Mouse (Mus musculus) heart, postnatal 14 days (tissue): Measurements from ENCODE around the gene Ccl8. TPM values are rescaled to one million over a fixed set of nuclear protein-coding genes. Genes with fewer than 3 reads are reported as not detected.

ENCODE experiments used
- DNase-seq, 2 experiments: peaks; one replicate each; pipeline ENCODE4 v3.0.0; 2021 to 2022
- intact Hi-C: fragments of 180-260 bp; cut with DNase I; formaldehyde crosslinking; loops from one replicate; pipeline ENCODE4 v1.15.1; 2025
- long read RNA-seq, 2 experiments: library from polyadenylated mRNA; stranded (forward); transcript quantifications; one replicate each; pipeline ENCODE4 v2.0.0; 2021
- total RNA-seq, 2 experiments: library from RNA; stranded (reverse); gene quantifications; 2 replicates each; pipeline ENCODE4 v1.2.3; 2021

The Ccl8 gene
- total RNA-seq = not detected
- long read RNA-seq, experiment 1 = 0 reads
- long read RNA-seq, experiment 2, partial matches to known transcripts = 1 of 1 reads
- long read RNA-seq, experiment 2, other reads (novel, unspliced or antisense) = 0 of 1 reads

- intact Hi-C loops = no loop called here
- DNase-seq = no peak
Observed at GRCm38 (mm10) chr11:82114885-82115284, at the start of gene Ccl8. Gene Ccl8 (plus strand): TSS chr11:82115185.

GRCm38 (mm10) chr11:82066953-82067571, 47.9 kb upstream of the Ccl8 start:
- DNase-seq = no peak

GRCm38 (mm10) chr11:82071076-82071475, 43.9 kb upstream of the Ccl8 start:
- intact Hi-C loops = no loop called here
- no peak for DNase-seq

More at GRCm38 (mm10) chr11:82066953-82067571, 47.9 kb upstream of the Ccl8 start:
- intact Hi-C loops = no loop called here

- no peak for DNase-seq
- intact Hi-C loops = no loop called here
Observed at GRCm38 (mm10) chr11:82072374-82072773, 42.6 kb upstream of the Ccl8 start.

- intact Hi-C loops = no loop called here
- no peak for DNase-seq
Observed at GRCm38 (mm10) chr11:82072984-82073383, 42.0 kb upstream of the Ccl8 start.

GRCm38 (mm10) chr11:82073686-82074085, 41.3 kb upstream of the Ccl8 start:
- intact Hi-C loops = no loop called here
- DNase-seq = no peak

GRCm38 (mm10) chr11:82077031-82077430, 38.0 kb upstream of the Ccl8 start:
- DNase-seq = no peak
- intact Hi-C loops = no loop called here

GRCm38 (mm10) chr11:82078136-82078730, 36.8 kb upstream of the Ccl8 start:
- no peak for DNase-seq
- intact Hi-C loops = no loop called here

- intact Hi-C loops = no loop called here
- DNase-seq = no peak
Observed at GRCm38 (mm10) chr11:82080865-82081264, 34.1 kb upstream of the Ccl8 start.

GRCm38 (mm10) chr11:82084360-82084759, 30.6 kb upstream of the Ccl8 start:
- intact Hi-C loops = no loop called here
- no peak for DNase-seq

GRCm38 (mm10) chr11:82099511-82100323, 15.3 kb upstream of the Ccl8 start:
- no peak for DNase-seq
- intact Hi-C loops = no loop called here

GRCm38 (mm10) chr11:82101087-82101486, 13.9 kb upstream of the Ccl8 start:
- DNase-seq = no peak
- intact Hi-C loops = no loop called here

GRCm38 (mm10) chr11:82101529-82101928, 13.5 kb upstream of the Ccl8 start, which contains the start of gene Ccl12:
Gene Ccl12 (plus strand): TSS chr11:82101845.
- DNase-seq = no peak
- intact Hi-C loops = no loop called here

- DNase-seq = no peak
- intact Hi-C loops = no loop called here
Observed at GRCm38 (mm10) chr11:82109611-82110010, 5.4 kb upstream of the Ccl8 start.

GRCm38 (mm10) chr11:82110372-82111248, 4.4 kb upstream of the Ccl8 start:
- no peak for DNase-seq
- intact Hi-C loops = no loop called here

- intact Hi-C loops = no loop called here
- no peak for DNase-seq
Observed at GRCm38 (mm10) chr11:82116041-82116440, 1.1 kb downstream of the Ccl8 start.

- intact Hi-C loops = no loop called here
Observed at GRCm38 (mm10) chr11:82132977-82133376, 18.0 kb downstream of the Ccl8 start.

GRCm38 (mm10) chr11:82136196-82136595, 21.2 kb downstream of the Ccl8 start:
- intact Hi-C loops = no loop called here
- no peak for DNase-seq

More at GRCm38 (mm10) chr11:82132977-82133376, 18.0 kb downstream of the Ccl8 start:
- no peak for DNase-seq

GRCm38 (mm10) chr11:82139492-82140094, 24.6 kb downstream of the Ccl8 start:
- intact Hi-C loops = no loop called here
- DNase-seq = peak in 1 of 2 experiments; percentile 7

- no peak for DNase-seq
- intact Hi-C loops = no loop called here
Observed at GRCm38 (mm10) chr11:82159126-82159525, 44.1 kb downstream of the Ccl8 start.
